Mouse (Mus musculus) neural tube, embryonic 11.5 days (tissue): ENCODE results near the gene Armc3. TPM values are rescaled to one million over a fixed set of nuclear protein-coding genes. Genes with fewer than 3 reads are reported as not detected.

Experiments used
- ATAC-seq: fragments of 200-750 bp; cut with Nextera tagmentation; 2 replicates; pipeline ENCODE4 v1.8.0; 2017; ENCODE audit warnings: moderate number of reproducible peaks, mild to moderate bottlenecking, moderate TSS enrichment, moderate library complexity; ENCODE audit not compliant: insufficient read depth, low FRiP score, low TSS enrichment
- DNase-seq: peaks from one replicate; pipeline ENCODE4 v3.0.0-alpha.2; 2015; ENCODE audit warnings: low spot score
- H3K27ac ChIP-seq: fragments of 300-500 bp; sonication (generic); 2 replicates; pipeline ENCODE4 v1.5.1; 2014; ENCODE audit warnings: low read depth, mild to moderate bottlenecking, low read length
- H3K27me3 ChIP-seq: fragments of 300-500 bp; sonication (generic); 2 replicates; pipeline ENCODE4 v1.6.1; 2014; ENCODE audit warnings: mild to moderate bottlenecking, low read length, mixed read lengths; ENCODE audit not compliant: control insufficient read depth, insufficient read depth
- H3K36me3 ChIP-seq: fragments of 300-500 bp; sonication (generic); 2 replicates; pipeline ENCODE4 v1.6.1; 2014; ENCODE audit warnings: mild to moderate bottlenecking, low read length, moderate library complexity, mixed read lengths; ENCODE audit not compliant: control insufficient read depth, insufficient read depth
- H3K4me1 ChIP-seq: fragments of 300-500 bp; sonication (generic); 2 replicates; pipeline ENCODE4 v1.6.1; 2014; ENCODE audit warnings: low read length, mixed read lengths; ENCODE audit not compliant: control insufficient read depth, insufficient read depth
- H3K4me2 ChIP-seq: fragments of 300-500 bp; sonication (generic); 2 replicates; pipeline ENCODE4 v1.6.1; 2014; ENCODE audit warnings: low read depth, mild to moderate bottlenecking, moderate library complexity
- H3K4me3 ChIP-seq: fragments of 300-500 bp; sonication (generic); 2 replicates; pipeline ENCODE4 v1.5.1; 2014; ENCODE audit warnings: low read depth, low read length
- H3K9ac ChIP-seq: fragments of 300-500 bp; sonication (generic); 2 replicates; pipeline ENCODE4 v1.6.1; 2014; ENCODE audit warnings: mild to moderate bottlenecking, low read length
- H3K9me3 ChIP-seq: fragments of 300-500 bp; sonication (generic); 2 replicates; pipeline ENCODE4 v1.6.1; 2016; ENCODE audit warnings: low read length; ENCODE audit not compliant: control insufficient read depth
- WGBS: fragments of 180-500 bp; shearing (Covaris S2); extraction: QIAGEN DNeasy Blood & Tissue Kit; methylation state at CpG from one replicate; pipeline ENCODE4 v1.1.7; 2014; 5-methylcytosine and 5-hydroxymethylcytosine counted together
- polyA plus RNA-seq: library from polyadenylated mRNA; unstranded; fragments of >200 nt; fragmentation: Nextera tagmentation; extraction: Ambion mirVana; gene quantifications from 2 replicates; pipeline ENCODE4 v1.2.1, GENCODE M21; 2014

Armc3 gene
- polyA plus RNA-seq, 1 experiment from 2014 or later, result 0.45 TPM

- no peak overlapping the region for H3K9ac ChIP-seq
- no peak for DNase-seq
- no peak overlapping the region for H3K4me2 ChIP-seq
- no peaks in the 10 kb centered on the region for H3K9me3 ChIP-seq
- ATAC-seq, result no peak
- WGBS, result 94% methylated on average over 1 of the region's 1 CpGs
- no peaks in the 10 kb centered on the region for H3K36me3 ChIP-seq
- no peak overlapping the region for H3K27ac ChIP-seq
- H3K27me3 ChIP-seq, result no peaks in the 10 kb centered on the region
- H3K4me3 ChIP-seq, result no peak overlapping the region
- H3K4me1 ChIP-seq, result no peaks in the 10 kb centered on the region; the same call in 1 of the 2 replicates
Observed at GRCm38 (mm10) chr2:19200112-19200511, 1.0 kb downstream of the Armc3 start.

GRCm38 (mm10) chr2:19201682-19202081 is 2.6 kb downstream of the Armc3 start:
- Histone ChIP-seq H3K4me1 (no peaks in the 10 kb centered on the region; the same call in 1 of the 2 replicates), H3K27ac (no peak overlapping the region), H3K9me3 (no peaks in the 10 kb centered on the region), H3K9ac (no peak overlapping the region), H3K27me3 (no peaks in the 10 kb centered on the region), H3K4me2 (no peak overlapping the region), H3K36me3 (no peaks in the 10 kb centered on the region), H3K4me3 (no peak overlapping the region)
- DNase-seq (no peak), ATAC-seq (no peak)
- 84% methylated on average over 2 of the region's 2 CpGs for WGBS

- 85% methylated on average over 5 of the region's 5 CpGs for WGBS
- ATAC-seq, result no peak
- Histone ChIP-seq H3K4me3 (no peak overlapping the region), H3K36me3 (no peaks in the 10 kb centered on the region), H3K27me3 (no peaks in the 10 kb centered on the region), H3K4me1 (no peaks in the 10 kb centered on the region), H3K9me3 (no peaks in the 10 kb centered on the region), H3K4me2 (no peak overlapping the region), H3K27ac (no peak overlapping the region), H3K9ac (no peak overlapping the region)
- no peak for DNase-seq
Observed at GRCm38 (mm10) chr2:19234305-19234704, 35.2 kb downstream of the Armc3 start.

GRCm38 (mm10) chr2:19235193-19235592 is 36.1 kb downstream of the Armc3 start:
- WGBS, result 90% methylated on average over 2 of the region's 2 CpGs

GRCm38 (mm10) chr2:19235614-19236013 is 36.5 kb downstream of the Armc3 start:
- no peak overlapping the region for H3K9ac ChIP-seq
- DNase-seq, result no peak
- H3K4me3 ChIP-seq, result no peak overlapping the region
- no peak overlapping the region for H3K4me2 ChIP-seq
- no peaks in the 10 kb centered on the region for H3K4me1 ChIP-seq
- no peak for ATAC-seq
- H3K36me3 ChIP-seq, result no peaks in the 10 kb centered on the region
- 82% methylated on average over 4 of the region's 4 CpGs for WGBS
- no peaks in the 10 kb centered on the region for H3K27me3 ChIP-seq
- H3K27ac ChIP-seq, result no peak overlapping the region
- no peaks in the 10 kb centered on the region for H3K9me3 ChIP-seq

More at GRCm38 (mm10) chr2:19235193-19235592, 36.1 kb downstream of the Armc3 start:
- Histone ChIP-seq H3K9me3 (no peaks in the 10 kb centered on the region), H3K4me2 (no peak overlapping the region), H3K27ac (no peak overlapping the region), H3K9ac (no peak overlapping the region), H3K4me3 (no peak overlapping the region), H3K36me3 (no peaks in the 10 kb centered on the region), H3K4me1 (no peaks in the 10 kb centered on the region), H3K27me3 (no peaks in the 10 kb centered on the region)
- no peak for DNase-seq
- ATAC-seq, result no peak

- WGBS, result 65% methylated on average over 2 of the region's 2 CpGs
- Histone ChIP-seq H3K9me3 (no peaks in the 10 kb centered on the region), H3K9ac (no peak overlapping the region), H3K4me1 (no peaks in the 10 kb centered on the region), H3K27me3 (no peaks in the 10 kb centered on the region), H3K4me3 (no peak overlapping the region), H3K27ac (no peak overlapping the region), H3K4me2 (no peak overlapping the region), H3K36me3 (no peaks in the 10 kb centered on the region)
- ATAC-seq (no peak), DNase-seq (no peak)
Observed at GRCm38 (mm10) chr2:19238771-19239170, 39.7 kb downstream of the Armc3 start.

GRCm38 (mm10) chr2:19249611-19250010 is 50.5 kb downstream of the Armc3 start:
- H3K4me3 ChIP-seq, result no peak overlapping the region
- no peak overlapping the region for H3K9ac ChIP-seq
- H3K27ac ChIP-seq, result no peak overlapping the region
- 86% methylated on average over 11 of the region's 11 CpGs for WGBS
- ATAC-seq (no peak), DNase-seq (no peak)
- no peaks in the 10 kb centered on the region for H3K36me3 ChIP-seq
- no peaks in the 10 kb centered on the region for H3K4me1 ChIP-seq
- no peak overlapping the region for H3K4me2 ChIP-seq
- no peaks in the 10 kb centered on the region for H3K27me3 ChIP-seq
- H3K9me3 ChIP-seq, result no peaks in the 10 kb centered on the region

GRCm38 (mm10) chr2:19255037-19255436 is 55.9 kb downstream of the Armc3 start:
- DNase-seq, result no peak
- Histone ChIP-seq H3K9ac (no peak overlapping the region), H3K36me3 (no peaks in the 10 kb centered on the region), H3K9me3 (no peaks in the 10 kb centered on the region), H3K27me3 (no peaks in the 10 kb centered on the region), H3K4me1 (no peaks in the 10 kb centered on the region), H3K27ac (no peak overlapping the region), H3K4me3 (no peak overlapping the region), H3K4me2 (no peak overlapping the region)
- ATAC-seq, result no peak
- 85% methylated on average over 3 of the region's 3 CpGs for WGBS

GRCm38 (mm10) chr2:19257255-19257654 is 58.2 kb downstream of the Armc3 start:
- Histone ChIP-seq H3K4me1 (no peaks in the 10 kb centered on the region), H3K9me3 (no peaks in the 10 kb centered on the region), H3K27me3 (no peaks in the 10 kb centered on the region), H3K4me2 (no peak overlapping the region), H3K4me3 (no peak overlapping the region), H3K9ac (no peak overlapping the region), H3K27ac (no peak overlapping the region), H3K36me3 (no peaks in the 10 kb centered on the region)
- ATAC-seq (no peak), DNase-seq (no peak)
